Mouse (Mus musculus) forebrain, embryonic 14.5 days (tissue): ENCODE results near the gene Smbd1. TPM values are rescaled to one million over a fixed set of nuclear protein-coding genes. Genes with fewer than 3 reads are reported as not detected.

Source experiments
- ATAC-seq: fragments of 200-750 bp; cut with Nextera tagmentation; 2 replicates; pipeline ENCODE4 v1.8.0; 2017; ENCODE audit warnings: mild to moderate bottlenecking, moderate library complexity
- DNase-seq: peaks from one replicate; pipeline ENCODE4 v3.0.0-alpha.2; 2015; ENCODE audit warnings: low spot score
- H3K27ac ChIP-seq: fragments of 300-500 bp; sonication (generic); 2 replicates; pipeline ENCODE4 v1.5.1; 2014; ENCODE audit warnings: low read depth, mild to moderate bottlenecking, control low read depth, low read length, moderate library complexity
- H3K27me3 ChIP-seq: fragments of 300-500 bp; sonication (generic); replicated peaks from 2 replicates; pipeline ENCODE4 v1.6.1; 2014; ENCODE audit warnings: low read length, control low read depth, mixed read lengths; ENCODE audit not compliant: control insufficient read depth, insufficient read depth
- H3K36me3 ChIP-seq: fragments of 300-500 bp; sonication (generic); 2 replicates; pipeline ENCODE4 v1.6.1; 2014; ENCODE audit warnings: low read length, control low read depth; ENCODE audit not compliant: control insufficient read depth, insufficient read depth
- H3K4me1 ChIP-seq: fragments of 300-500 bp; sonication (generic); 2 replicates; pipeline ENCODE4 v1.6.1; 2014; ENCODE audit warnings: antibody characterized with exemption, low read length, control low read depth; ENCODE audit not compliant: control insufficient read depth, insufficient read depth
- H3K4me2 ChIP-seq: fragments of 300-500 bp; sonication (generic); 2 replicates; pipeline ENCODE4 v1.6.1; 2014; ENCODE audit warnings: mild to moderate bottlenecking, control low read depth, low read length
- H3K4me3 ChIP-seq: fragments of 300-500 bp; sonication (generic); 2 replicates; pipeline ENCODE4 v1.5.1; 2014; ENCODE audit warnings: low read depth, low read length, control low read depth
- H3K9ac ChIP-seq: fragments of 300-500 bp; sonication (generic); 2 replicates; pipeline ENCODE4 v1.6.1; 2014; ENCODE audit warnings: mild to moderate bottlenecking, low read length, control low read depth, moderate library complexity
- H3K9me3 ChIP-seq: fragments of 300-500 bp; sonication (generic); replicated peaks from 2 replicates; pipeline ENCODE4 v1.6.1; 2016; ENCODE audit warnings: low read length, control low read depth, mixed read lengths; ENCODE audit not compliant: control insufficient read depth
- WGBS: fragments of 180-500 bp; shearing (Covaris S2); extraction: QIAGEN DNeasy Blood & Tissue Kit; methylation state at CpG from one replicate; pipeline ENCODE4 v1.1.7; 2014; 5-methylcytosine and 5-hydroxymethylcytosine counted together
- polyA plus RNA-seq: library from polyadenylated mRNA; unstranded; fragments of >200 nt; fragmentation: Nextera tagmentation; extraction: Ambion mirVana; gene quantifications from 2 replicates; pipeline ENCODE4 v1.2.1, GENCODE M21; 2014

Gene Smbd1
- polyA plus RNA-seq, 1 experiment from 2014 or later: not detected

- 85% methylated on average over 5 of the region's 5 CpGs for WGBS
- Histone ChIP-seq H3K4me1 (peaks cover 8% of the 10 kb centered on the region; the same call in 1 of the 2 replicates), H3K4me3 (no peak overlapping the region), H3K4me2 (no peak overlapping the region), H3K27ac (no peak overlapping the region), H3K9ac (no peak overlapping the region), H3K27me3 (no peaks in the 10 kb centered on the region), H3K36me3 (peaks cover 10% of the 10 kb centered on the region), H3K9me3 (no peaks in the 10 kb centered on the region)
- ATAC-seq (no peak), DNase-seq (no peak)
Measured at GRCm38 (mm10) chr16:32818441-32818840, 8.2 kb upstream of the Smbd1 start.

GRCm38 (mm10) chr16:32818036-32818435, 7.8 kb upstream of the Smbd1 start:
- 89% methylated on average over 4 of the region's 4 CpGs for WGBS
- H3K27me3 ChIP-seq: no peaks in the 10 kb centered on the region
- no peak overlapping the region for H3K27ac ChIP-seq
- no peak overlapping the region for H3K9ac ChIP-seq
- DNase-seq (no peak), ATAC-seq (no peak)
- H3K4me3 ChIP-seq: no peak overlapping the region
- no peak overlapping the region for H3K4me2 ChIP-seq
- peaks cover 6% of the 10 kb centered on the region for H3K36me3 ChIP-seq
- H3K9me3 ChIP-seq: no peaks in the 10 kb centered on the region
- peaks cover 8% of the 10 kb centered on the region; the same call in 1 of the 2 replicates for H3K4me1 ChIP-seq

- peak overlapping the region; percentile 23 for H3K4me3 ChIP-seq
- WGBS: 9% methylated on average over 6 of the region's 6 CpGs
- H3K27ac ChIP-seq: no peak overlapping the region
- peak overlapping the region; percentile 45 for H3K9ac ChIP-seq
- peak overlapping the region; percentile 52 for H3K4me2 ChIP-seq
- H3K9me3 ChIP-seq: no peaks in the 10 kb centered on the region
- no peak for ATAC-seq
- H3K36me3 ChIP-seq: no peaks in the 10 kb centered on the region
- no peak for DNase-seq
- H3K27me3 ChIP-seq: no peaks in the 10 kb centered on the region
- H3K4me1 ChIP-seq: peaks cover 8% of the 10 kb centered on the region; the same call in 1 of the 2 replicates
Measured at GRCm38 (mm10) chr16:32815160-32815605, 4.9 kb upstream of the Smbd1 start.

GRCm38 (mm10) chr16:32814539-32814938, 4.3 kb upstream of the Smbd1 start:
- H3K4me1 ChIP-seq: peaks cover 8% of the 10 kb centered on the region; the same call in 1 of the 2 replicates
- DNase-seq (peak; percentile 46), ATAC-seq (no peak)
- WGBS: 22% methylated on average over 14 of the region's 14 CpGs
- H3K4me2 ChIP-seq: peak overlapping the region; percentile 52
- H3K4me3 ChIP-seq: peak overlapping the region; percentile 23
- H3K27me3 ChIP-seq: no peaks in the 10 kb centered on the region
- H3K27ac ChIP-seq: no peak overlapping the region
- no peaks in the 10 kb centered on the region for H3K36me3 ChIP-seq
- peak overlapping the region; percentile 45 for H3K9ac ChIP-seq
- no peaks in the 10 kb centered on the region for H3K9me3 ChIP-seq

GRCm38 (mm10) chr16:32813771-32814170, 3.5 kb upstream of the Smbd1 start:
- Histone ChIP-seq H3K9ac (no peak overlapping the region), H3K9me3 (no peaks in the 10 kb centered on the region), H3K4me3 (no peak overlapping the region), H3K4me2 (no peak overlapping the region), H3K36me3 (no peaks in the 10 kb centered on the region), H3K27ac (no peak overlapping the region), H3K27me3 (no peaks in the 10 kb centered on the region), H3K4me1 (peaks cover 8% of the 10 kb centered on the region; the same call in 1 of the 2 replicates)
- WGBS: 61% methylated on average over 3 of the region's 3 CpGs
- no peak for ATAC-seq
- no peak for DNase-seq

GRCm38 (mm10) chr16:32813362-32813761, 3.1 kb upstream of the Smbd1 start:
- H3K4me3 ChIP-seq: no peak overlapping the region
- H3K4me2 ChIP-seq: no peak overlapping the region
- DNase-seq (no peak), ATAC-seq (peak; percentile 34; the same call in 1 of the 2 replicates)
- no peak overlapping the region for H3K27ac ChIP-seq
- H3K4me1 ChIP-seq: peaks cover 8% of the 10 kb centered on the region; the same call in 1 of the 2 replicates
- 51% methylated on average over 9 of the region's 9 CpGs for WGBS
- H3K9me3 ChIP-seq: no peaks in the 10 kb centered on the region
- H3K9ac ChIP-seq: no peak overlapping the region
- no peaks in the 10 kb centered on the region for H3K36me3 ChIP-seq
- H3K27me3 ChIP-seq: no peaks in the 10 kb centered on the region

GRCm38 (mm10) chr16:32812888-32813361, 2.6 kb upstream of the Smbd1 start:
- Histone ChIP-seq H3K4me2 (no peak overlapping the region), H3K9me3 (no peaks in the 10 kb centered on the region), H3K36me3 (no peaks in the 10 kb centered on the region), H3K4me3 (no peak overlapping the region), H3K4me1 (peaks cover 8% of the 10 kb centered on the region; the same call in 1 of the 2 replicates), H3K9ac (no peak overlapping the region), H3K27ac (no peak overlapping the region), H3K27me3 (no peaks in the 10 kb centered on the region)
- ATAC-seq (peak; percentile 63), DNase-seq (peak; percentile 91)
- WGBS: 1% methylated on average over 9 of the region's 9 CpGs

GRCm38 (mm10) chr16:32807408-32808185, 2.7 kb downstream of the Smbd1 start:
- H3K9ac ChIP-seq: no peak overlapping the region
- ATAC-seq (no peak), DNase-seq (no peak)
- no peak overlapping the region for H3K27ac ChIP-seq
- peaks cover 7% of the 10 kb centered on the region for H3K4me1 ChIP-seq
- no peak overlapping the region for H3K4me2 ChIP-seq
- no peaks in the 10 kb centered on the region for H3K9me3 ChIP-seq
- H3K36me3 ChIP-seq: no peaks in the 10 kb centered on the region
- H3K4me3 ChIP-seq: no peak overlapping the region
- no peaks in the 10 kb centered on the region for H3K27me3 ChIP-seq
- WGBS: 57% methylated on average over 8 of the region's 8 CpGs

GRCm38 (mm10) chr16:32805151-32805550, 5.1 kb downstream of the Smbd1 start:
- DNase-seq (no peak), ATAC-seq (no peak)
- Histone ChIP-seq H3K9me3 (no peaks in the 10 kb centered on the region), H3K36me3 (no peaks in the 10 kb centered on the region), H3K27me3 (no peaks in the 10 kb centered on the region), H3K4me2 (no peak overlapping the region), H3K9ac (no peak overlapping the region), H3K4me3 (no peak overlapping the region), H3K4me1 (peaks cover 7% of the 10 kb centered on the region), H3K27ac (no peak overlapping the region)
- WGBS: 81% methylated on average over 7 of the region's 7 CpGs
